Mouse (Mus musculus) embryo, embryonic 11.5 days (tissue): ENCODE data around the gene Dgka.
"Not testable (repeated sequence)": the region's sequence is repeated elsewhere in the genome, so short reads cannot be mapped to it uniquely, and the experiment has no call there.

Experiments
- DNase-seq: peaks from one replicate; pipeline ENCODE4 v3.0.0-alpha.2; 2012; ENCODE audit warnings: low read depth, low spot score

Dgka gene

DNA sequence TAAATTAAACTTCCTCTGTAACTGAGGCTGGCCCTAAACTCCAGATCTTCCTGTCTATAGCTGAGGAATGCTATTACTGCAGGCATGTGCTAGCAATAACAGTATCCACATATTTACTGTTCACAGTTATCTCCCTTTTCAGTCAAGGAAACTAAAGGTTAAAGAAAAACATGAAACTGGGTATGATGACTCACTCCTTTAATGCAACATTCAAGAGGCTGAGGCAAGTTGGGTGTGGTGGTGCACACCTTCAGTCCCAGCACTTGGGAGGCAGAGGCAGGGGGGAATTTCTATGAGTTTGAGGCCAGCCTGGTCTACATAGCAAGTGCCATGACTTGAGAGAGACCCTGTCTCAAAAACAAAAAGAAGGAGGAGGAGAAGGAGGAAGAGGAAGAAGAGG is 12.7 kb downstream of the Dgka start:
- DNase-seq, result no peak

DNA sequence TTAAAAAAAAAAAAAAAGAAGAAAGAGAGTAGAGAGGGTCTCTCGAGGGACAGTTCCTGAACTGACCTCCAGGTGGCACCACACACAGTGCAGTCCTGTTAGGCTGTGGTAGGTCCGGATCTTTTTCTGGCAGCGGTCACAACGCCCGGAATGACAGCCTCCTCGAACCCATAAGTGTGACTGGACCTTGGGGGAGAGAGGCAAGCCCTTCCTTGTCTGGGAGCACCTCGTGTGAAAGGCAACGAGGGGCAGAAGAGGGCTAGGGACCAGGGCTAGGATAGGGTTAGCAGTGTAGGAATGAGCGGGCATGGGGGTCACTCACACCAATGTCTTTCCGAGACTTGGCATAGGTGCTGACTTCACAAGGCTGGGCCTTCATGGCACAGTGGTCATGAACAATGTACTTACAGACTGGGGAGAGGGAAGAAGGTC is 13.6 kb downstream of the Dgka start:
- DNase-seq, result peak; percentile 49

DNA sequence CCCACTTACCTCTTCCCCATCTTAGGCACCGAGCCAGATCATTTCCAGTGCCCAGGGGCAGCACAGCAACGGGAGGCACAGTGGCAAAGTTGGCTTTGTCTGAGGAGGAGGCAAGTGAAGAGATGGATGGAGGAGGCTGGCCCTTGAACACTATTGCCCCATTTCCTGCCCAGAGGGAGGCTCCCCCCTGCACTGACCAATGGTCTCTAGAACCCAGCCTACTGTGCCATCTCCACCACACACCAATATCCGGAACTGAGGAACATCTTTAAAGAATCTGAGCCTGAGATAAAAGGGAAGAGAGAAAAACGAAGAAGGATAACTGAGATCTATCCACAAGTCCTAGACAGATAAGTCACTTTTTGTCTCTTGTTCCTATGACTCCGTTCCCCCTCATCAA is 16.6 kb downstream of the Dgka start:
- no peak for DNase-seq

DNA sequence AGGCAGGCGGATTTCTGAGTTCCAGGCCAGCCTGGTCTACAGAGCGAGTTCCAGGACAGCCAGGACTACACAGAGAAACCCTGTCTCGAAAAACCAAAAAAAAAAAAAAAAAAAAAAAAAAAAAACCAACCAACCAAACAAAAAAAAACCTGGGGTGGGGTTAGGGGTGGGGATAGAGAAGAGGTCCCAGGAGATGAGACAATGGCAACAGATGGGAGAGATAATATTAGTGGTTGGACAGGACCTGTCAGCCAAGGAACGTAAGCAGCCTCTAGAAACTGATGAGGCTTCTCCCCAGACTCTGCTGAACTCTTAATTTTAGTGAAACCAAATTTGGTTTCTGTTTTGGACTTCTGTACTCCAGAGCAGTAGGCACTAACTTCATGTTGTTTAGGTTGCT is 19.2 kb downstream of the Dgka start:
- DNase-seq, result not testable (repeated sequence)

DNA sequence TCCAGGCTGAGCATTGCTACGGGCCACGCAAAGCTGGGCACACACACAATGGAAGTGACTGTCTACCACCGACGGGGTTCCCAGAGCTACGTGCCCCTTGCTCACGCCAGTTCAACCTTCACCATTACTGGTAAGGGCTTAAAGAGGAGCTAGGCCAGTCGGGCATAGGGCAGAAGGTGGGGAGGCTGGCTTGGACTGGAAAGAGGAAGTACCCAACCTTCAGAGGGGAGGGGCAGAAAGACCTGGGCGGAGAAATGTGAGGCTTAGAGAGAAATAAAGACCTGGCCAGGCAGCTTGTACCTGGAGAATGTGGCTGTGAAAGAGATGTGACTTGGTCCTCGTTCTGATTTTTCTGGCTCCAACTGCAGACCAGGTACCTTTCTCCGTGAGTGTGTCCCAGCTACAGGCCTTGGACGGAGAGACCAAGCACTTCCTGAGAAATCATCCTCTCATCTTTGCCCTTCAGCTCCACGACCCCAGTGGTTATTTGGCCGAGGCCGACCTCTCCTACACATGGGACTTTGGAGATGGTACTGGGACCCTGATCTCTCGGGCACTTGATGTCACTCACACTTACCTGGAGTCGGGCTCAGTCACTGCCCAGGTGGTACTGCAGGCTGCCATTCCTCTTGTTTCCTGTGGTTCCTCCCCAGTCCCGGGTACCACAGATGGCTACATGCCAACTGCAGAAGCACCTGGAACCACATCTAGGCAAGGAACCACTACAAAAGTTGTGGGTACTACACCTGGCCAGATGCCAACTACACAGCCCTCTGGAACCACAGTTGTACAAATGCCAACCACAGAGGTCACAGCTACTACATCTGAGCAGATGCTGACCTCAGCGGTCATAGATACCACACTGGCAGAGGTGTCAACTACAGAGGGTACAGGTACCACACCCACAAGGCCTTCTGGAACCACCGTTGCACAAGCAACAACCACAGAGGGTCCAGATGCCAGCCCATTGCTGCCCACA is 28.8 kb downstream of the Dgka start:
- DNase-seq, result no peak

DNA sequence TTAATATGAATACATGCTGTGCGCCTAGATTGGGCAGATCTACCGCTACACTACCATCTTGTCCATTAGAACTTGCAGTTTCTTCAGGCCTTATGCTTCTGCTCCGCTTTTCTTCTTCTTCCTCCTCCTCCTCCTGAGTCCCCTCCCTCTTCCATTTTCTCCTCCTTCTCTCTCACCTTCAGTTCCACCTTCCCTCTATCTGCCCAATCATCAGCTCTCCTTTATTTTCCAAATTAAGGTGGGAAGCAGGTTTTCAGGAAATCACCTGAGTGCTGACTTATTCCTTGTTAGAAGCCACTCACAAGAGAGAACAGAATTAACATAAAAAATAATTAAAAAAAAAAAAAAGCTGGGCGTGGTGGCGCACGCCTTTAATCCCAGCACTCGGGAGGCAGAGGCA is 33.3 kb downstream of the Dgka start:
- not testable (repeated sequence) for DNase-seq

DNA sequence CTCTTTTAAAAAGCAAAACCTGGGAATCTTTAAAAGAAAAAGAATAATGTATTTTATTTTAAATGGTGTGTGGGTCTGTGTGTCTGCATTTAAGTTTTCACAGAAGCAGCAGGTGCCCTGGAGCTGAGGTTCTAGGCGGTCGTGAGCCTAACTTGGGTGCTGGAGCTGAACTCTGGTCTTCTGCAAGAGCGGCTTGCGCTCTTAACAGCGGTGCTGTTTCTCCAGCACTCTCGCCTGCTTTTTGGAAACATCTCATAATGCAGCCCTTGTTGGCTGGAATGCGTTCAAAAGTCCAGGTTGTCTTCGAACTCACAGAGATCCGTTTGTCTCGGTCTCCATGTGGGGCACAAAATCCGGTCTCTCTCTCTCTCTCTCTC is 39.4 kb downstream of the Dgka start:
- no peak for DNase-seq

DNA sequence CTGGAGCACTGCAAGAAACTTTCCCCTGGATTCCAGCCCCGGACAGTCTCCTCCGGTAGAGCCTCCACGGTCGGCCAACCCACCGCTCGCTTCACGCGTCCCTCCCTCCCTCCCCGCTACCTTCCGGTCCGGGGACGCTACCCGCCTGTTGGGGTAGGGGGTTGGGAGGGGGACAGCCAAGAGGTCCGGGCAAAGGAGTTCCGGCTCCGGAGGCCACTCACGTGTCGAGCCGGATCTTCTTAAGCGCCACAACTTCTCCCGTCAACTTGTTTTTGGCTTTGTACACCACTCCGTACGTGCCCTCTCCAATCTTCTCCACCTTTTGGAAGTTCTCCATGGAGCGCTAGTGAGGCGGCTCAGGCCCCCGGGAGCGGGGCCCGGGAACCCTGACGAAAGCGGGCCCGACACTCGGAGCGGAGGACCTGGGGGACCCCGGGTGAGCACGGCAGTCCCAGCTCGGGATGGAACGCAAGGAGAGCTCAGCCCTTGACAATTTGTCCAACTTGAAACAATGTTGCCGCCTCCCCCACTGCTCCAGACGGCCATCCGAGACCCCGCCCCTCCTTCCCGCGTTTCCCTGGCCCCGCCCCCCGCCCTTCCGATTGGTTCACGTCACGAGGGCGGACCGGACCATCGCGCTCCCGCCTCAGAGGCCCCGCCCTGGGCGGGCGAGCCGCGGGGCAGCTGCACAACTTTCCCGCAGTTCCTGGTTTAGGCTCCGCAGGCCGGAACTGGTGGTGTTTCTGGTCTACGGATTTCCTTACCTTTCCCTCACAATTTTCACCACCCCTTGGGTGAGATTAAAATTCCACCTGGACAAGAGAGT is 40.0 kb downstream of the Dgka start, which contains the start of gene Cdk2:
Gene Cdk2, minus strand, starts transcription at position 541 of the 826 bp plus-strand sequence.
- peak; percentile 92 for DNase-seq

DNA sequence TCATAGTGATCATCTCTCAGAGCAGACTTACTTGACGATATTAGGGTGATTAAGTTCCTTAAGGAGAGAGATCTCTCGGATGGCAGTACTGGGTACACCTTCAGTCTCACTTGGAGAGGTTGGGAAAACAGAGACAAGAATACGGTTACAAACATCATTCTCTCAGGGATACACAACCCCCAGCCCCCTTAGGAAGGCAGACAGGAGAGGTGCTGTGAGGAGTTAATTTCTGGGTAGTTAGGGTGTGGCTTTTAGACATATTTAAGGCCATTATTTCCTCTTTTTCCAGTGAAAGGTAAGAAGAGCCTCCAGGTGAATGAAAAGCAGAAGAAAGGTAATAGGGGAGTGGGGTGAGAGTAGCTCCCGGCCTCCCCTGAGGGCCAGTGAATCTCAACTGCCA is 40.8 kb downstream of the Dgka start, which contains the start of gene Pmel:
Gene Pmel, plus strand, starts transcription at position 301 of the 400 bp plus-strand sequence.
- no peak for DNase-seq

DNA sequence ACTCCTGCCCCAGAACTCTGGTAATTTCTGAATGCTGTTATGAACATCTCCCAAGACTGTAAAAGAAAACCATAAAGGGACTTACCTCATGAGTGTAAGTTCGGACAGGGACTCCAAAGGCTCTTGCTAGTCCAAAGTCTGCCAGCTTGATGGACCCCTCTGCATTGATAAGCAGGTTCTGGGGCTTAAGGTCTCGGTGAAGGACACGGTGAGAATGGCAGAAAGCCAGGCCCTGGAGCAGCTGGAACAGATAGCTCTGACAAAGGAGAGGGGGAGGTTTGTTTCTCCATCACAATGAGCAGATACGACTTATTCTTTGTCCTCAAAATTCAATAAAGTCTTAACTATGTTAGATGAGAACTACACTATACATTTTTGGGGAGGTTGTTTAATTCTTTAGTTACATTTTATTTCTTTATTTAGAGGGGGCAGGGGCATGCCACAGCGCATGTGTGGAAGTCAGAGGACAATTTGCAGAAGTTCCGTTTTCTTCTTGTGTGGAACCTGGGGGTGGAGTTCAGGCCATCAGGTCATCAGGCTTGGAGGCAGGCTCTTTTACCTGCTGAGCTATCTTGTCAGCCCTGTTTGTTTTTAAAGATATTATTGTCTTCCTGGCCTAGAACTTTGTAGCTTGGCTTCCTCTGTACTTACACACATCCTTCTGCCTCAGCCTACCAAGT is 42.2 kb downstream of the Dgka start:
- DNase-seq, result no peak

DNA sequence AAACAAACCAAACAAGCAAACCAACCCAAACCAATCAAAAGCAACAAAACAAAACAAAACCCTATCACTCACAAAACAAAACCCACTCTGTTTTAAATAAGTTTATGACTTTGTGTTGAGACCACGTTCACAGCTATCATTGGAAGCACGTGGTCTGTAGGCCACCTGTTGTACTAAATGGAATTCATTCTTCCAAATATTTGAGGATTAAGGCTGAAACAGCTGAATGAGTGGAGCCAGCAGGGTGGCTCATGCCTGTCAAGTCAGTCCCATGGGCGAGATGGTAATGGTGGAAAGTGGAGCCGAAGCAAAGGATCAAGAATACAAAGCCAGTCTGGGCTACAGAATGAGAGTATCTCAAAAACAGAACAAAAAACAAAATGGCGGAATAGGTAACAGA is 43.9 kb downstream of the Dgka start:
- DNase-seq, result no peak

DNA sequence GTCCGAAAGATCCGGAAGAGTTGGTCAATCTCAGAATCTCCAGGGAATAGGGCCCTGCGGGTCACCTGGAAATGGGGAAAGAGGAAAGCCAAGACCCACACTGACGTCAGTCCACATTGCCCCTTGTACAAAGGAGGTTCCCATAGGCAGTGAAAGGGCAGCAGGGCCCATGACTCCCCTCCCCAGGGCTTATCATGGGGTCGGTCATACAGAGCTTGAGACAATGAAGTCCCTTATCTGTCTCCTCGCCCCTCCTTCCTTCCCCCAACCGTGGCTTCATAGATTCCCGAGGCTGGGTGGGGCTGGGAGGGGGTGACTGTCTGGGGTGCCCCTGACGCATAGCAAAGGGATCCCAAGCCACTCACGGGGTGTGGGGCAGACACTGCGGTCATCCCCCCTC is 45.0 kb downstream of the Dgka start:
- DNase-seq, result no peak

DNA sequence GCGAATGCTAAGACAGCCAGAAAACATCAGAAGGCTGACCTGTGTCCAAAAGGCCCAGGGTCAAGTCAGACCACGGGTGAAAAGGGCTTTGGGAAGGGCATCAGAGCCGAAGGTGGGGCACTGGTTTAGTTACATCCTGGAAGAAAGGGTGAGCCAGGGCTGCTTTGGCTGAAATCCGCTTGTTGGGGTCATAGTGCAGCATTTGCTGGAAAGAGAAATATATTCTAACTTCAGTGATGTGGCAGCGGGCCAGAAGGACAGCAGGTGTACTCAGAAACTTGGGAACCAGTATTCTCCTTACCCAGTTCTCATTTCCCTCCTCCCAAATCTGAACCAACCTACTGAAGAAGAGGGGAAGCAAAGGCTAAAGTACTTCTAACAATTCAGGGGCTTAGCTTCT is 45.6 kb downstream of the Dgka start:
- DNase-seq, result no peak

DNA sequence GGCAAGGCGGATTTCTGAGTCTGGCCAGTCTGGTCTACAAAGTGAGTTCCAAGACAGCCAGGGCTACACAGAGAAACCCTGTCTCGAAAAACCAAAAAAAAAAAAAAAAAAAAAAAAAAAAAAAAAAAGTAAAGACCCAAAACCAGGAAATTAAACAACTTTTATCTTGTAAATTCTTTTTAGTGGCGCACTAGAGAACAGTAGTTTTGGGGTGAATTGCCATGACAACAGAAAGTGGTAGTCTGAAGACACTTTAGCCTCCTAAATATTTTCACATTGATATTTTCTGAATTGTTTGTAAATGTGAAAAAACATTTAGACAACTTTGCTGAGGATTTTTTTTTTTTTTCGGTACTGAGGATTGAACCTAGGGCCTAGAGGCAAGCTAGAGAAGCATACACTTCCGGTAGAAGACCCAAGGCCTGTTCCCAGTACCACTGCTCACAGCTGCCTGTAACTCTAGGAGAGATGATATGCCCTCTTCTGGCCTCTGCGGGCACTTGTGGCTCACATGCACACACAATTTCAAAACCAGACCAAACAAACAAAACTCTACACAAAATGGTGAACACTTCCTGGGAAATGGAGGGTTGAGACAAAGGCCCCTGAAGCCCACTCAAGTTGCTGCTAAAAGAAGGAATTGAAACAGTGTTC is 47.5 kb downstream of the Dgka start:
- DNase-seq, result no peak

DNA sequence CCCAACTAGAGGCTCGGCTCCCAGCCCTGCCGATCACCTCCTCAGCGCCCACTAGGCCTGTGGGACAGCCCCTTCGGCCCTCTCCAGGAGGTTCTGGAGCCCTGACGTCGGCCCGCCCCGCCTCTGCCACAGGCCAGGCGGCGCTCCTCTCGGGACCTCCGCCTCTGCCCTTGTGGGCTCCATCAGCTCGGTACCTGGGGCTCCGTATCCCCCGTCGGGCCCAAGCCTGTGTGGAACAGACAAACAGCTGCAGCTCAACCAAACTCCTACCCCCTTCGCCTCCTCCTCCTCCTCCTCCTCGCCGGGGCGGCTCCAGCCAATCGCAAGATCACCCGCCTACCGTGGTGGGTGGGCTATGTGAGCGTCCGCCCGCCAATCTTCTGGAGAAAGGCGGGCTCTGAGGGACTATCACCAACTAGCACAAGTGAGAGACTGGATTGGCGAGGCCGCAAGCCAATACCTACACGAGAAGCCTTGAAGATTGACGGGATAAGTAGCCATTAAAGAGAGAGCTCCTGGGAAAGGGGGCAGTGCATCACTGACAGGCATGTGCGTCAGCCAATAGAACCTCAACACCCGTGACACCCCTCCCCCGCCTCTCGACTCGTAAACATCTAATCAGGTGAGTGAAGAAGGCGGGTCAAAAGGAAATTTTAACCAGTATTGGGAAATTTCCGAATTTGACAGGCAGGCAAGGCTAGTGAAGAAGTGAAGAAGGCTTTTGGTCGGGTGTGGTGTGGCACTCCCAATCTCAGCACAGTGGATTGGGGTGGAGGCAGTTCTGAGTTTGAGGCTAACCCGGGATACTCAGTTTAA is 48.5 kb downstream of the Dgka start, which contains the start of gene Rab5b:
Gene Rab5b, minus strand, starts transcription at position 273 of the 816 bp plus-strand sequence.
- DNase-seq, result peak; percentile 97

DNA sequence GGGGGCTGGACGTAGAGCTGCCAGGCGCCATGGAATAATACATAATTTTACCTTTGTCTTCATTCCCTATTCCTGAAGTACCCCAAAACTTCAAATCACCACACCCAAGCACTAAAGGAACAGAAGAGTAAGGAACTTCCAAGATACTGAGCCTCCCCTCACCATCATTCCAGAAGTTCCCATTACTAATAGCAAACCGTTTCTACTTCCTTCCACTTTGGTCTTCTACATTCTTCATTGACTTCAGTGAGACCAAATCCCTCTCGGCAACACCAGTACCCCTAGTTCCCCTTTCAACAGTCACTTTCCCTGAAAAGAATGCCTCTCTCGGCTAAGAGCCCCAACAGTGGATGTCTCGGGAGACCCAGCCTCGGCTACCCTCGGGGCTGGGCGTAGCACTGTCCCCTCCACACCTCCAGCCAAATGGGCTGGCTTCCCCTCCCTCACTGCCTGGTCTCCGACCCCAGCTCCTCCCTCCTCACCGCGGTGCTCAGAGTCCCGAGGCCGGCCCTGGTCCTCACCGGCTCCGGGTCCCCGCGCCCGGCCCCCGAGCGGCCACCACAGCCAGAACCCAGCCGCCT is 49.2 kb downstream of the Dgka start:
- DNase-seq, result no peak

DNA sequence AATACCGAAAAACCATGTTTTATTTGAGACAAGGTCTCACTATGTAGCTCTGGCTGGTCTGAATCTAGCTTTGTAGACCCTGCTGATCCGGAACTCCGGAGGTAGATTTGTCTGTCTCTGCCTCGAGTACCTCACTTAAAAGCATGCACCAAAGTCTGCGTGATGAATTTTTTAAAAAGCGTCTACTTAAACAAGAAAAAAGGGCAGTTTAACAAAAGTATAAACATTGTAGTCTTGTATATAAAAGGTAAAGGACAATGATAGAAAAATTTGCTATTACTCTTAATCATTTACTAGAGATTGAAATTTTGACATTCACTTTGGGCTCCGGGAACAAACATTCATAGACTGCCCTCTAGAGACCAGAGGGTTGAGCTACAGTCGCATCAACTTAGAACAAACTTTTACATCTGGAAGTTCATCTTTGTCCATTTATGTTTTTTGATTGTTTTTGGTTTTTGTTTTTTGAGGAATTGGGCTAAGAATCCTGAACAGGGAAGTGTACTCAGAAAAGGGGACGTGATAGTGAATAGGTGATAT is 70.1 kb downstream of the Dgka start:
- no peak for DNase-seq

DNA sequence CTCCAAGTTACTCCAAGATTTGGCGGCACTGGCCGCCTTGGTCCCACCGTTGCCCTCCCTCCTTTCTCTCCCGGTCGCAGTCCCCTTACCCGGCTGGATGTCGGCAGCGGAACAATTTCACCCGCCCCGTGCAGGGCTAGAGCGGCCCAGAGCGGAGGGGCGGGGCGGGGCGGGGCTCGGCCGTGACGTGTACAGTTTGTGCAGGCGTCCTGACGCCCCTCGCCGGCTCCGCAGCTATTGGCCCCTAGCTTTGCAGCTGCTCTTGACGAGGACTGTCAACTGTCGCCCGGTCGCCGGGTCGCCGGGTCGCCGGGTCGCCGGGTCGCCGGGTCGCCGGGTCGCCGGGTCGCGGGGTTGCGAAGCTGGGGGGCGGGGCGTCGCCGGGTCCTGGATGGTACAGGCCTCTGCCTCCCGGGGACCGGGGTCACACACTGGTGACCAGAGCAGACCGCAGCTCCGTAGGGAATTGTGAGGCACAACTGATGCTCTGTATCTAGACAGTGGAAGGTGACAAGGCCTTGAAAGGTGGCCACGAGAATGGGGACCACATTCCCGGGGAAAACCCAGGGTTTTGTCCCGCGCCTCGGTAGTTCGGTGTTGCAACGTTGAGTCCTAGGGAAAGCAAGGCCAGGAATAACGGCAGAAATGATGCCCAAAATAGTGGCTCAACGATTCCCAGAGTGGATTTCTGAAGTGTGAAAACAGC is 70.7 kb downstream of the Dgka start, which contains the start of gene Suox:
Gene Suox, minus strand, starts transcription at position 311 of the 706 bp plus-strand sequence.
- peak; percentile 71 for DNase-seq

DNA sequence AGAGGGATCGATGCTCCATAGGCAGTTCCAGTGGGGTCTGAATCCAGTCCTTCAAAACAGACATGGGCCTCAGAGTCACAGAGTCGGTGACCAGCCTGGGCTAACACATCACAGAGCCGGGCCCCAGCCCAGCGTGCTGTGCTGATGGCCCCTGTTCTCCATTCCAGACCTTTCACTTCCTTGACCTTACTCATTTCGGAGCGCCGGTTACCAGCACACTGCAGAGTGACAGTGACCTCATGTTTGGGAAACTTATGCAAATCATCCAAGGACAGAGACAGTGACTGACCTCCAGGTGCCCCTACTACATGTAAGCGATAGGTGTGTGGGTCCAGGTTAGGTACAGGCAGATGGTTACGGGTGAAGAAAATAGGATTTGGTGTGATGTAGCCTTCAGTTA is 73.5 kb downstream of the Dgka start:
- no peak for DNase-seq
